Mouse (Mus musculus) liver, adult 2 months (tissue): ENCODE data around the gene Gstp3.
"Not testable (repeated sequence)": the region's sequence is repeated elsewhere in the genome, so short reads cannot be mapped to it uniquely, and the experiment has no call there.

ENCODE experiments used
- CTCF ChIP-seq: fragments of 200-500 bp; IDR thresholded peaks from 2 replicates; pipeline ENCODE4 v1.5.1; 2011; ENCODE audit warnings: low read depth, low read length, control low read depth
- POLR2A ChIP-seq: fragments of 200-500 bp; IDR thresholded peaks from 2 replicates; pipeline ENCODE4 v1.6.1; 2011; ENCODE audit warnings: low read length, control low read depth; ENCODE audit not compliant: insufficient read depth; ENCODE audit errors: extremely low read depth

DNA sequence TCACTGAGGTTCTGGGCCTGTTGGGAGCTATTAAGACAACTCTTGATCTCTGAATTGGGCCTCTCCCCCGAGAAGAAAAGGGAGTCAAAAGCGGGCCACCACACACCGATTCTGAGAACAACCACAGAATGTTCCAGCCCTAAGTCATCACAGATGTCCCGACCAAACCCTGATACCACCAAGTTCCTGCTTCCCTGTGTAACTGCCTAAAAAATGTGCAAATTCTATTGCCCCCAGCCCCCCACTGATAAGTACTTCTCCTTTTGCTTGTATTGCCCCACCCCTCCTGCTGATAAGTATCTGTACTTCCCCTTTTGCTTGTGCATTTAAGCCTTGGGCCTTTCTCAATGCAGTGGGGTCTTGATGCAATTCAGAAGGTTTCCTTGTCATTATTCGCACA is 15.3 kb downstream of the Gstp3 start:
- TF ChIP-seq POLR2A, CTCF: not testable (repeated sequence)
